Mouse (Mus musculus) CH12.LX (cell line): Measurements from ENCODE around the gene Sap30.

Experiments
- CTCF ChIP-seq, 2 experiments: IDR thresholded peaks in 1 of 2; conservative IDR thresholded peaks in 1 of 2; 2 replicates each; pipeline ENCODE4 v1.5.1; 2011 to 2012; ENCODE audit warnings: low read depth in 2 of 2, low read length in 2 of 2, improper control_type of control experiment in 1 of 2, inconsistent platforms in 1 of 2, mild to moderate bottlenecking in 1 of 2, moderate library complexity in 1 of 2
- JUND ChIP-seq: conservative IDR thresholded peaks from 2 replicates; pipeline ENCODE4 v1.6.1; 2011; ENCODE audit warnings: low read depth, low read length, improper control_type of control experiment
- KAT2A ChIP-seq: IDR thresholded peaks from 2 replicates; pipeline ENCODE4 v1.6.1; 2012; ENCODE audit warnings: low read length, improper control_type of control experiment, inconsistent platforms; ENCODE audit not compliant: insufficient replicate concordance
- MEF2A ChIP-seq: IDR thresholded peaks from 2 replicates; pipeline ENCODE4 v1.6.1; 2014; ENCODE audit warnings: low read depth, mild to moderate bottlenecking, inconsistent platforms, low read length, improper control_type of control experiment, borderline replicate concordance
- POLR2A ChIP-seq: IDR thresholded peaks from 2 replicates; pipeline ENCODE4 v1.6.1; 2011; ENCODE audit warnings: low read depth, mild to moderate bottlenecking, improper control_type of control experiment, low read length
- POLR2AphosphoS2 ChIP-seq: IDR thresholded peaks from 2 replicates; pipeline ENCODE4 v1.6.1; 2011; ENCODE audit warnings: low read depth, low read length, improper control_type of control experiment
- SMC3 ChIP-seq: IDR thresholded peaks from 2 replicates; pipeline ENCODE4 v1.6.1; 2011; ENCODE audit warnings: low read depth, low read length, improper control_type of control experiment
- UBTF ChIP-seq: IDR thresholded peaks from 2 replicates; pipeline ENCODE4 v1.6.1; 2012; ENCODE audit warnings: low read depth, mild to moderate bottlenecking, inconsistent platforms, low read length, improper control_type of control experiment, moderate library complexity
- ZC3H11A ChIP-seq: IDR thresholded peaks from 2 replicates; pipeline ENCODE4 v1.6.1; 2012; ENCODE audit warnings: low read depth, mild to moderate bottlenecking, inconsistent platforms, low read length, improper control_type of control experiment

GRCm38 (mm10) chr8:57508657-57509056, 21.0 kb upstream of the Sap30 start:
- TF ChIP-seq MEF2A (no peak), POLR2AphosphoS2 (no peak), UBTF (no peak), ZC3H11A (no peak), SMC3 (no peak), CTCF (conservative IDR thresholded peaks at IDR 0.05 in 1 of 2, IDR thresholded peaks at IDR 0.05 in 1 of 2; ENCODE audit: low read depth in 2 of 2, low read length in 2 of 2) (no peak), JUND (no peak), KAT2A (no peak), POLR2A (no peak)
